Mouse (Mus musculus) layer of hippocampus, postnatal 36 days (tissue): ENCODE measurements around the gene St6galnac3. TPM values are rescaled to one million over a fixed set of nuclear protein-coding genes. Genes with fewer than 3 reads are reported as not detected.

Source experiments
- DNase-seq, 2 experiments: peaks; one replicate each; pipeline ENCODE4 v3.0.0; 2022
- total RNA-seq, 2 experiments: library from RNA; stranded (reverse); gene quantifications; 2 replicates each; pipeline ENCODE4 v1.2.3; 2021

Gene St6galnac3
- total RNA-seq, 2 experiments from 2014 or later = 25.2 to 28.9 TPM

DNA sequence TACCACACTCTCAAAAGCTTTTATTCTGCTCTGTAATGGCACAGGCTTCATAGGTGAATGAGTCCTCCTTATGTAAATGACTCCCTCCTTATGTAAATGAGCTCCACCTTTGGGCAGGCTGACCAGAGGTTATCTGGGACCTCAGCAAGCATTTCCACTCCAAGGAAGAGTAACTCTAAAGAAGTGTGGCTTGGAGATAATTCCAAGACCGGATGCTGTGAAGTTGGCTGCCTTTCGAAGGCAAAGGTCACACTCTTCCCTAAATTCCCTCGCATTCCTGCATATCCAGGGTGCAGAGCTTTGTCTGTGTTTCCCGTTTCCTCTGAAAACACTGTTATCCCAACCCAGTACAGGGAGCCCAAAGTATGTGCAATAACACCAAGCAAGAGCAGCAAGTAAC lies 142.9 kb downstream of the St6galnac3 start:
- no peak for DNase-seq

GRCm38 (mm10) chr3:153580625-153581024 lies 144.3 kb downstream of the St6galnac3 start:
- DNase-seq = no peak

DNA sequence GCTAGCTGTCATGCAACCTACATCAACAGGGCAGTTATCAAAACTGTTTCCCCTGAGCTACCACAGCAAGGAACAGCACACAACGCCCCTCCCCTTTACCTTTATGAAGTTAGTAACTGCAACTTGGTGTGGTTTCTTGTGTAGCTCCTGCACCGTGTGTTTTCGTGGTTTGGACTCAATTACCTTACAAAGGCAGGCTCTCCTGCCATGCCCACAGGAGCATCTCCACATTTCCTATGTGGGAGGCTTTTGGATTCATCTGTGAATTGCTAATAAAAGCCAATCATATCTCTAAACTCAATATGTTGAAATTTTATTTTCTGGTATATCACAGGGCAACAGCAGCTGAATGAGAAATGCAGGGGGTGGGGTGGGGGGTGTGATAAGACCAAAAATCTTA lies 144.8 kb downstream of the St6galnac3 start:
- no peak for DNase-seq

DNA sequence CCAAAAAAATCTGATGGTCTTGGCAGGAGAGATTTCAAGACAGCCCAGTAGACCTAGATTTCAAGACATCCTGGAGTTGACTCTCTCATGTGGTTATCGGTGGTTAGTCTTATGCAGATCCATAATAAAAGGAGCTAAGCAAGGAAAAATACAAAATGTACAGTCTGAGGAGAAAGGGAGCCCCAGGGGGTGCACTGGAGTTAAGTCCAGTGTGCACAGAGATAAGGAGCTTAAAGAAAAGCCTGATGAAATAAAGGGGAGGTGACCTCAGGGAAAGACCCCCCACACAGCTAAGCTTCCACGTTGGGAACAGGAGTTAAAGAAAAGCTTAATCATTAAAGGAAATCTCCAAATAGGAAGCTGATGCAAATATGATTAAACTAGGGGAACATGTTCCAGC lies 147.7 kb downstream of the St6galnac3 start:
- DNase-seq = no peak

DNA sequence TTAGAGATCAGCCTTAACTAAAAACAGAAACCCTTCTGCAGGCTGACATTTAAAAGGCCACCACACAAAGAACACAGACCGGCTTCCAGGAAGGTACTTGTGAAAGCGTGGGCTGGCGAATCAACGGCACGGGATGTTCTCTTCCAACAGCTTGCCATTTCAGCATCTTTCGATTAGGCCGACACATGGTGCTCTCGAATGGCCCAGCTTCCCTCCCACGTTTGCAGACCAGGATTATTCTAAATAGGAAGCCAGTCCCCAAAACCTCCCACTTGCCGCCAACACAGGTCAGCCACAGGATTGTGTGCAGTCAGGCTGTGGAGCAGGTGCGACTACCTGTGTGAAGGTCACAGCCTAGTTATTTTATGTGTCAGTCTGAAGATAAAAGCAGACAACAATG lies 153.8 kb downstream of the St6galnac3 start:
- DNase-seq = peak; percentile 78 to 81

GRCm38 (mm10) chr3:153568815-153569214 lies 156.2 kb downstream of the St6galnac3 start:
- no peak for DNase-seq

GRCm38 (mm10) chr3:153567913-153568312 lies 157.1 kb downstream of the St6galnac3 start:
- peak in 1 of 2 experiments; percentile 35 for DNase-seq

DNA sequence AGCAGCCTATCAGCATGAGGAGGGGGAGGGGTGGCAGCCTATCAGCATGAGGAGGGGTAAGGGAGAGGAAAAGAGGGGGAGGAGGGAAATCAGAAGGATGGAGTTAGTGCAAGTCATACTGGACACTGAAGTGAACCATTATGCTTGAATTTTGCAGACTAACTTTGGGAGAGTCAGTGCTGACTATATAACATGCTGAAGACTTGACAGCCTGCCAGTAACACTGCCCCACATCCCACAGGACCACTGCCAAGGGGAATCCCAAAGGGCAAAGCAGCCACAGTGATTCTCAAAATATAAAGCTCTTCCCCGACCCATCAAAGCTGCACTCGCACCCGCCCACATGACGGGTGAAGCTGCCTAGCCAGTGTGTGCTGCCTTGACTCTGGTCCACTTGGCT lies 157.5 kb downstream of the St6galnac3 start:
- no peak for DNase-seq

GRCm38 (mm10) chr3:153566100-153566499 lies 158.9 kb downstream of the St6galnac3 start:
- DNase-seq = no peak

GRCm38 (mm10) chr3:153560897-153561296 lies 164.1 kb downstream of the St6galnac3 start:
- DNase-seq = no peak

GRCm38 (mm10) chr3:153559586-153559985 lies 165.4 kb downstream of the St6galnac3 start:
- no peak for DNase-seq

DNA sequence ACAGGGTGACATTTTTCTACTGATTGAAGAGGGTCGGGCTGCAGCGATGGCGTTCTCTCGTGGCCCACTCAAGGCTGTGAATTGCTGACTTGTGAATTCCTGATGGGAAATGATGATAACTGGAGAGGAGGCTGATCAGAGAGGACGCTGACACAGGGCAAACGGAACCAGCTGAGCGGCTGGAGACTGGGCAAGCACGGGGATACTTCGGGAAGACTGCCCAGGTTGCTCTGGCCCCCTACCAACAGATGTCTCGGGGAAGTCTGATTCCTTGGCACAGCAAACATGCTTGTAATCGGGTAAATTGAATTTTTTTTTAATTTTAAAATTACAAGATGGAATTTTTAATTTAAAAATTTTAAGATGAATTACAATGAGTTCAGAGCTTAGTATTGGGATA lies 168.4 kb downstream of the St6galnac3 start:
- no peak for DNase-seq

DNA sequence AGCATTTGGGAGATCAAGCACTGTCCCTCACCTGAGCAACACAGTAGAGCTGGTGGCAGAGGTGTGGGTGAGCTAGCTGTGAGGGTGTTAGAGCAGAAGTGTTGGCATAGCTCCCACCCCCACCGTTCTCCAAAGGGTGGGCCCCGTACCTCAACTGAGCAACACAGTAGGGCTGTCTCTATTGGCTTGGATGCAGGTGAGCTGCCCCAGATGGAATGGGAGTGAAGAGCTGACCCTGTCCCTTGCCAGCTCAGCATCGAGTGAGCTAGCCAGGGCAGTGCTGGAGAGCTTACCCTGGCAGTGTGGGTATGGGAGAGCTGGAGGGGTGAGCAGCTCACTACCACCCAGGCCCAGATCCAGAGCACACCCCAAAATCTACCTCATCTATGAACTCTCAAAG lies 171.3 kb downstream of the St6galnac3 start:
- no peak for DNase-seq

GRCm38 (mm10) chr3:153553226-153553625 lies 171.7 kb downstream of the St6galnac3 start:
- DNase-seq = no peak

GRCm38 (mm10) chr3:153546936-153547683 lies 177.9 kb downstream of the St6galnac3 start:
- no peak for DNase-seq

DNA sequence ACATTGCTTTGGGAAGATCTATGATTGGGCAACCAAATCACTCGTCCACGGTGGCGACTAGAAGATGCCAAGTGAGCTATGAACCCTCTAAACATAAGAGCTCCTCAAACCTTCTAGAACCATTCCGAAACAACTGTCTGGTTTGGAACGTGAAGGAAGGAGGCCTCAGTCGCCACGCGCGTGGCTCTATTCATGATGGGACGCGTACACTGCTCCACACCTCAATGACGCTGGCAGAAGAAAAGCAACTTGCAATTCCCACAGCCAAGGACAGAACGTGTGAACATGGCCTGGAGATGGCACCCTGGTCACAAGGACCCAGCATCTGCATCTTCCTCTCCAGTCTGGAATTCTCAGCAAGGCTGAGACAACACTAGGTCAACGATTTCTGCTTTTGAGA lies 185.1 kb downstream of the St6galnac3 start:
- DNase-seq = no peak

GRCm38 (mm10) chr3:153538396-153538795 lies 186.6 kb downstream of the St6galnac3 start:
- no peak for DNase-seq

DNA sequence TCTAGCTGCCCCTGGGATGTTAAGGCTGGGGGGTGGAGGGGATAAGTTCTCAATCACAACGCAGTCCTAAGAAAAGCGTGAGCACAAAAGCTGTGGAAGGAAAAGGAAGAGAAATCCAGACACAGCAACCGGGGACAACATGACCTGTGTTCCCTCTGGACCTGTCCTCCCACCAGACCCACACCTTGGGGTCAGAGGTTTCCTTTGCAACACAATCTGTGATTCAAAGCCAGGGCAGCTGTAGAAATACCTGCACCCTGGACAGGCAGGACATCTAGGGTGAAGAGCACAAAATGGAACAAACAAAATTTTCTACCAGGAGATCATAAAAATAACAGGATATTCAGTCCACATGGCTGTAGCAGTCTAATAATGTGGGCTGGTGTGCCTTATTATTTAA lies 187.5 kb downstream of the St6galnac3 start:
- DNase-seq = no peak

- DNase-seq = no peak
Observed at GRCm38 (mm10) chr3:153536260-153536659, 188.7 kb downstream of the St6galnac3 start.

DNA sequence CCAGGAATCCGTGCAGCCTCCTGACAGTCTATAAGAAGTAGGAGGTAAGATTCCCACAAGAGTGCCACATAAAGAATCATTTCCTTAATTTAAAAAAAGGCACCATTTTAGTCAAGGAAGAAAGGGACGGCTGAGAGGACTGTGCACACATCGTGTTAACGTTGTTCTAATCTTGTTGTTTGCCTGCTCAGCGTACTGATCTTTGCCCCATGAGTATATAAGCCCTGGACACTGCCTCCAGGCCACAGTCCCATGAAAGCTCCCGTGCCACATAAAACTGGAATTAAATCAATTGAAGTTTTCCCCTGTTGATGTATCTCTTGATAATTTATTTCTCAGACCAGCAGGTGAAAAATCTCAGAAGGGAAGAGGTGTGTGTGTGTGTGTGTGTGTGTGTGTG lies 195.8 kb downstream of the St6galnac3 start:
- DNase-seq = no peak

DNA sequence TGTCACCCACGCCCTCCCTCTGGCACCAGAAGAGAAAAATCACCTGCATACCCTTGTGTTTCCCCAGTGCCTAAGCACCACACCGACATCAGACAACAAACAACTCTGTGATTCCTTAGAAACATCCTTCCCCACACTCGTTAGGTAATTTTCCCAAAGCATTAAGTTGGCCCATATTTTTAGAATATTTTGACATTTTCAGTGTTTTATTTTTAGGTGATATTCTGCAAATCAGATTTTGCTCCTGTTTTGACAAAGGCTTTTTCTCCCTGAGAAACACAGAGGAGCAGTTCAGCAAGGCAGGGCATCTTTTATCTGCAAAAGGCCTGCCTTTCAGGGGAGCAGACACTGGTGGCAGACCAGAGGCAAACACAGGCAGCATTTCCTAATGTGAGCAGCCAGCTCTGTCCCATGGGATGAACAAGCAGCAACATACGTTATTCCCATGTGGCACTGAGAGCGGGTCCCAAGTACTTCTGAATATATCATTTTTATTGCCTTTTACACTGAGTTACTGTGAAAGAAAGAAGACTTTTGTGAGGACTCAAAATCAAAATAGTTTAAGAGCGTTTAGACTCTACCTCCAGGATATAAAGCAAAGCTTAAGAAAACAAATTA lies 199.7 kb downstream of the St6galnac3 start:
- no peak for DNase-seq

GRCm38 (mm10) chr3:153516848-153517247 lies 208.1 kb downstream of the St6galnac3 start:
- DNase-seq = no peak

DNA sequence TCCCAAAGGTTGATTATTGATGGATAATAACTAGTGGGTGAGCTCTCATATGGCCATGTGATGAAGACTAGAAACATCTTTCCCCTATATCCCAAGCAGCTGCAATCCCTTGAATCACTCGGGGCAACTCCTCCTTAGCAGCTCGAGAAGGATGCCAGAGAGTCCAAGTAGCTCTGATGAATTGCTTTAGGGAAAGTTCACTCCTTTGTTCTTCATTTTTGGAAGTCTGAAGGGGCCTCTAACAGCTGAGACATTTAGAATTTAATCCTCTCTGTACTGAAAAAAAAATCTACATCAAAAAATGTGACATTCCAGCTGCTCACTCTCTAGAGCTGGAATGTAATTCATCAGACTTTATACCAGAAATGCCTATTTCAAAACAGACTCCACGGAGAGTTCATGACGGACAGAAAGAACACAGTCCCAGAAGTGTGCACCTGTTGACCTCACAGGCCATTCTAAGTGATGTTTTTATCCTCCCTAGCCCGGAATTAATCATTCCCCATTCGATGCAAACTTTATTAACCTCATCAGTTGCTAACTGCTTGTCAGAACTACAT lies 211.4 kb downstream of the St6galnac3 start:
- DNase-seq = no peak

GRCm38 (mm10) chr3:153512545-153512944 lies 212.4 kb downstream of the St6galnac3 start:
- no peak for DNase-seq
